Mouse (Mus musculus) kidney, adult 2 months (tissue): ENCODE results near the gene Tmem132c. TPM values are rescaled to one million over a fixed set of nuclear protein-coding genes. Genes with fewer than 3 reads are reported as not detected.

Source experiments
- DNase-seq: peaks from one replicate; pipeline ENCODE4 v3.0.0; 2021
- H3K27ac ChIP-seq: fragments of 200-500 bp; 2 replicates; pipeline ENCODE4 v1.5.1; 2012; ENCODE audit warnings: low read depth, low read length, control low read depth, inconsistent platforms; ENCODE audit not compliant: insufficient read depth
- H3K27me3 ChIP-seq: fragments of 200-500 bp; replicated peaks from 2 replicates; pipeline ENCODE4 v1.6.1; 2012; ENCODE audit warnings: mild to moderate bottlenecking, moderate library complexity, low read length, inconsistent platforms; ENCODE audit not compliant: control insufficient read depth, insufficient read depth
- H3K36me3 ChIP-seq: fragments of 200-500 bp; 2 replicates; pipeline ENCODE4 v1.6.1; 2012; ENCODE audit warnings: mild to moderate bottlenecking, moderate library complexity, low read length, inconsistent platforms; ENCODE audit not compliant: control insufficient read depth, insufficient read depth
- H3K4me1 ChIP-seq: fragments of 200-500 bp; 2 replicates; pipeline ENCODE4 v1.6.1; 2011; ENCODE audit warnings: low read length; ENCODE audit not compliant: control insufficient read depth, insufficient read depth
- H3K4me3 ChIP-seq: fragments of 200-500 bp; 2 replicates; pipeline ENCODE4 v1.5.1; 2011; ENCODE audit warnings: mild to moderate bottlenecking, low read depth, low read length, control low read depth; ENCODE audit not compliant: insufficient read depth
- CTCF ChIP-seq: fragments of 200-500 bp; conservative IDR thresholded peaks from 2 replicates; pipeline ENCODE4 v1.5.1; 2011; ENCODE audit warnings: low read depth, mild to moderate bottlenecking, control low read depth, low read length, moderate library complexity, mixed read lengths; ENCODE audit not compliant: insufficient read depth, insufficient read length
- POLR2A ChIP-seq: fragments of 200-500 bp; IDR thresholded peaks from one replicate; pipeline ENCODE4 v1.6.1; 2011; ENCODE audit warnings: low read depth, low read length, control low read depth
- WGBS: fragments of 180-500 bp; shearing (Covaris S2); methylation state at CpG from one replicate; pipeline ENCODE4 v1.1.7; 2018; 5-methylcytosine and 5-hydroxymethylcytosine counted together
- polyA plus RNA-seq: library from polyadenylated mRNA; depleted of rRNA; stranded (reverse); fragments of >200 nt; gene quantifications from 2 replicates; pipeline ENCODE4 v1.2.3, GENCODE M21; 2012

The Tmem132c gene
- polyA plus RNA-seq, 1 experiment, result 0.17 TPM

- no peak for DNase-seq
- WGBS, result 10% methylated on average over 13 of the region's 13 CpGs
- Histone ChIP-seq H3K27ac (no peak overlapping the region), H3K36me3 (no peaks in the 10 kb centered on the region), H3K4me1 (no peaks in the 10 kb centered on the region), H3K4me3 (no peak overlapping the region), H3K27me3 (peaks cover 5% of the 10 kb centered on the region; the same call in 1 of the 2 replicates)
- TF ChIP-seq POLR2A (no peak), CTCF (no peak)
Observed at GRCm38 (mm10) chr5:127243611-127244010, 2.0 kb downstream of the Tmem132c start.

DNA sequence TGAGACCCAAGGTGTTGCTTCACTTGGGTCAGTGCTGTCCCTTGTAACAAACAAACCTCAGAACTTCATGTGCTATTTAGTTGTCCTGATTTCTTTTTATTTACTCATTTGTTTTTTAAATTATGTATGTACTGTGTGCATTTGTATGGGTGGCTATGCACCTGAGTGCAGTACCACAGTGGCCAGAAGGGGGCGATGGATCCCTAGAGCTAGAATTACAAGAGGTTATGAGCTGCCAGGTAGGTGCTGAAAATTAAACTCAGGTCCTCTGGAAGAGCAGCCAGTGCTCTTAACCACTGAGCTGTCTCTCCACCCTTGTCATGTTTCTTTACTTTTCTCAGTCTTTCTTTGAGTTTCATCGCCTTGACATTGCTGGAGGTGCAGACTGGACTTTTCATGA is 11.7 kb downstream of the Tmem132c start:
- Histone ChIP-seq H3K4me1 (no peaks in the 10 kb centered on the region), H3K27ac (no peak overlapping the region), H3K36me3 (no peaks in the 10 kb centered on the region), H3K4me3 (no peak overlapping the region), H3K27me3 (no peaks in the 10 kb centered on the region)
- DNase-seq, result no peak
- TF ChIP-seq CTCF, result no peak
- no peak for TF ChIP-seq POLR2A
- WGBS, result 58% methylated on average over 2 of the region's 2 CpGs

GRCm38 (mm10) chr5:127256947-127257610 is 15.5 kb downstream of the Tmem132c start:
- Histone ChIP-seq H3K4me3 (no peak overlapping the region), H3K36me3 (no peaks in the 10 kb centered on the region), H3K27ac (no peak overlapping the region), H3K4me1 (no peaks in the 10 kb centered on the region), H3K27me3 (no peaks in the 10 kb centered on the region)
- DNase-seq, result no peak
- 65% methylated on average over 11 of the region's 11 CpGs for WGBS
- TF ChIP-seq CTCF, result no peak
- TF ChIP-seq POLR2A, result no peak

DNA sequence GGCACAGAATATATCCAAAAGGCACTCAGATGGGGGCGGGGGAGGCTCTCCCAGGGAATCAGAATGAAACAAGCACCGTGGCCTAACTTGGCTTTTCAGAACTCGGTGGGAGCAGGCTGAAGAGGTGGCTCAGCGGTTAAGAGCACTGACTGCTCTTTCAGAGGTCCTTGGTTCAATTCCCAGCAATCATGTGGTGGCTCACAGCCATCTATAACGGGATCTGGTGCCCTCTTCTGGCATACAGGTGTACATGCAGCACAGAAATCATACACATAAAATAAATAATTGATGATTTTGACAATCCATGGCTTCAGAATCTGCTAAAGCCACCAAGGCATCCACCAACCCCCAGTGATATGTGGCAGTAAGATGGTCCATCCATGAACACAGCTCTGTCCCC is 20.5 kb downstream of the Tmem132c start:
- TF ChIP-seq POLR2A (no peak), CTCF (no peak)
- WGBS, result 86% methylated on average over 5 of the region's 5 CpGs
- Histone ChIP-seq H3K27me3 (no peaks in the 10 kb centered on the region), H3K36me3 (no peaks in the 10 kb centered on the region), H3K27ac (no peak overlapping the region), H3K4me3 (no peak overlapping the region), H3K4me1 (no peaks in the 10 kb centered on the region)
- DNase-seq, result no peak

DNA sequence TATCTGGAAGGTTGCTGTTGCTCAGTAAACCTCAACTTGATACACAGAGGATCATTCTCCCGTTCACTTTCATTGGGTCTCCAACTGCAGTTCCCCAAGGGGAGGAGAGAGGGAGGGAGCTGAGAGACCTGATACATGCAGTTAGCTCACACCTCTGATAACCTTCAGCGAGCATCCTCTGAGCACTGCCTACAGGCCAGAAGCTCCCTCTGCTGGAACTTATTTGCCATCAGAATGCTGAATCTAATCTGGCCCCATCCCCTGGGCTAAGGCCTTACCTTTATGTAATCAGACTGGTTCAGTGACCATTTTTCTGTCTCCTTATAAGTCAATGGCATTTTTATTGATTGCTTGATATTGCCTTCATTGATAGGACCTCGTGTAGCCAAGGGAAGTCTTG is 29.5 kb downstream of the Tmem132c start:
- Histone ChIP-seq H3K27ac (no peak overlapping the region), H3K27me3 (no peaks in the 10 kb centered on the region), H3K4me1 (no peaks in the 10 kb centered on the region), H3K4me3 (no peak overlapping the region), H3K36me3 (no peaks in the 10 kb centered on the region)
- TF ChIP-seq POLR2A (no peak), CTCF (no peak)
- WGBS, result 55% methylated on average over 3 of the region's 3 CpGs
- no peak for DNase-seq

DNA sequence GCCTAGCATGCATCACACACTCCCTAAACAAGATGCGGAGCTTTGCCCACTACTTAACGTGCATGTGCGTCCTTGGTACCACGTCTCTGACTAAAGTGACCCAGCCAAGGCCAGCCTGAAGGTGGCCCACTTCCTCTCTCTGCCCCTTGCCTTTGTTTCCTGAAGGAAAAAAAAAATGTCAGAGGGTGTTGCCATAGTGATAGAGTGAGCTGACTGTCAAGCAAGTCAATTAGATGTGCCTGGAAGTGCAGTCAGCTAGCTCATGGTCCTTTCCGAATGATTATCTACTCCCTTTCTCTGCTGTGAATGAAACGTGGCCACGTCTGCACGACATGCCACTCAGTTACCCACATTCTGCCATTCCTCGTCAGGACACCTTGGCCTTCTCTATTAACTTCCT is 37.9 kb downstream of the Tmem132c start:
- Histone ChIP-seq H3K27ac (no peak overlapping the region), H3K27me3 (no peaks in the 10 kb centered on the region), H3K36me3 (no peaks in the 10 kb centered on the region), H3K4me1 (no peaks in the 10 kb centered on the region), H3K4me3 (no peak overlapping the region)
- no peak for DNase-seq
- WGBS, result 85% methylated on average over 9 of the region's 9 CpGs
- TF ChIP-seq POLR2A (no peak), CTCF (no peak)

DNA sequence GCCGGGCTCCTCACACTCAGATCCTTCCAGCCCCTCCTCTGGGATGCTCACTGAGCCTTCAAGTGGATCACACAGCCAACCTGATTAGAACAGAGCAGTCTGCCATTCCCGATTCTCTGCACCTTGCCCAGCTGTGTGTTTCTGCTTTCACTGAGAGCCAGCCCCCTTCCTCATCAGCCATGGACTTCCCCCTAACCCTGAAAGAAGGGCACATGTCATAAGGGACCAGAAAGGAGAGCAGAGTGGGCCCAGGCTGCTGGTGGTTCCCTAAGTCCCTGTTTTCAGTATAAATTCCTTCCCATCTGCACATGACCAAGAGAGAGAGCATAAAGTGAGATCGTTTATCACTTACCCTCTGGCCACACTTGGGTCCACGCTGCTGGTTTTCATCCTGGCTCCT is 39.6 kb downstream of the Tmem132c start:
- TF ChIP-seq POLR2A (no peak), CTCF (no peak)
- no peak for DNase-seq
- Histone ChIP-seq H3K27ac (no peak overlapping the region), H3K36me3 (no peaks in the 10 kb centered on the region), H3K4me3 (no peak overlapping the region), H3K4me1 (no peaks in the 10 kb centered on the region), H3K27me3 (no peaks in the 10 kb centered on the region)
- WGBS, result 59% methylated on average over 4 of the region's 4 CpGs
